Mouse (Mus musculus) lung, postnatal 0 days (tissue): ENCODE measurements at regions not wholly inside any gene's neighbourhood (a gene's known extent, or its start where the extent isn't known, plus 50 kb on each side); places are given as distances from the start of the nearest gene placed in this dataset.

ENCODE experiments used
- CTCF ChIP-seq: IDR thresholded peaks from 2 replicates; pipeline ENCODE4 v1.5.1; 2016; ENCODE audit warnings: antibody characterized with exemption, mild to moderate bottlenecking
- EP300 ChIP-seq: IDR thresholded peaks from 2 replicates; pipeline ENCODE4 v1.6.1; 2016; ENCODE audit warnings: antibody characterized with exemption, mild to moderate bottlenecking, control low read depth

- no peak for TF ChIP-seq CTCF
- TF ChIP-seq EP300, result no peak
These were observed 410.9 kb upstream of the Agtr1b start for GRCm38 (mm10) chr3:20777883-20778282.
